Mouse (Mus musculus) hindbrain, postnatal 0 days (tissue): ENCODE data around the gene Tspan3. TPM values are rescaled to one million over a fixed set of nuclear protein-coding genes. Genes with fewer than 3 reads are reported as not detected.

Experiments
- ATAC-seq: fragments of 200-750 bp; cut with Nextera tagmentation; 2 replicates; pipeline ENCODE4 v1.8.0; 2017; ENCODE audit warnings: mild to moderate bottlenecking, moderate TSS enrichment, moderate library complexity
- DNase-seq: peaks from one replicate; pipeline ENCODE4 v3.0.0-alpha.2; 2015; ENCODE audit warnings: low spot score
- H3K27ac ChIP-seq: fragments of 300-500 bp; sonication (generic); 2 replicates; pipeline ENCODE4 v1.5.1; 2014; ENCODE audit warnings: mild to moderate bottlenecking
- H3K27me3 ChIP-seq: fragments of 300-500 bp; sonication (generic); 2 replicates; pipeline ENCODE4 v1.6.1; 2014; ENCODE audit warnings: low read length, mixed read lengths; ENCODE audit not compliant: insufficient read depth
- H3K36me3 ChIP-seq: fragments of 300-500 bp; sonication (generic); 2 replicates; pipeline ENCODE4 v1.6.1; 2014; ENCODE audit warnings: low read length, mixed read lengths; ENCODE audit not compliant: insufficient read depth
- H3K4me1 ChIP-seq: fragments of 300-500 bp; sonication (generic); 2 replicates; pipeline ENCODE4 v1.6.1; 2014; ENCODE audit warnings: antibody characterized with exemption, low read length, mixed read lengths; ENCODE audit not compliant: insufficient read depth
- H3K4me2 ChIP-seq: fragments of 300-500 bp; sonication (generic); 2 replicates; pipeline ENCODE4 v1.6.1; 2014; ENCODE audit warnings: low read depth, mild to moderate bottlenecking, low read length, moderate library complexity, mixed read lengths
- H3K4me3 ChIP-seq: fragments of 300-500 bp; sonication (generic); 2 replicates; pipeline ENCODE4 v1.5.1; 2014; ENCODE audit warnings: low read length
- H3K9ac ChIP-seq: fragments of 300-500 bp; sonication (generic); replicated peaks from 2 replicates; pipeline ENCODE4 v1.6.1; 2014; ENCODE audit warnings: mild to moderate bottlenecking, low read length, moderate library complexity, mixed read lengths
- H3K9me3 ChIP-seq: fragments of 300-500 bp; sonication (generic); 2 replicates; pipeline ENCODE4 v1.6.1; 2016; ENCODE audit warnings: low read length, mixed read lengths
- CTCF ChIP-seq: IDR thresholded peaks from 2 replicates; pipeline ENCODE4 v1.5.1; 2016; ENCODE audit warnings: antibody characterized with exemption, control low read depth, low read depth
- WGBS: fragments of 180-500 bp; shearing (Covaris S2); extraction: QIAGEN DNeasy Blood & Tissue Kit; methylation state at CpG from one replicate; pipeline ENCODE4 v1.1.7; 2014; 5-methylcytosine and 5-hydroxymethylcytosine counted together
- polyA plus RNA-seq: library from polyadenylated mRNA; unstranded; fragments of >200 nt; fragmentation: Nextera tagmentation; extraction: Ambion mirVana; gene quantifications from 2 replicates; pipeline ENCODE4 v1.2.1, GENCODE M21; 2015
- total RNA-seq: library from RNA; depleted of rRNA; stranded (reverse); fragments of >200 nt; gene quantifications from 2 replicates; pipeline ENCODE4 v1.2.3, GENCODE M21; 2014

The Tspan3 gene
- total and polyA plus RNA-seq, 2 experiments from 2014 or later = 524 to 725 TPM

GRCm38 (mm10) chr9:56104921-56105320 lies 60.4 kb downstream of the Tspan3 start:
- H3K36me3 ChIP-seq = no peaks in the 10 kb centered on the region
- no peaks in the 10 kb centered on the region for H3K4me1 ChIP-seq
- 62% methylated on average over 7 of the region's 7 CpGs for WGBS
- DNase-seq (no peak), ATAC-seq (no peak)
- H3K27me3 ChIP-seq = no peaks in the 10 kb centered on the region
- TF ChIP-seq CTCF = no peak
- H3K4me2 ChIP-seq = no peak overlapping the region
- H3K27ac ChIP-seq = no peak overlapping the region
- no peak overlapping the region for H3K9ac ChIP-seq
- no peak overlapping the region for H3K4me3 ChIP-seq
- H3K9me3 ChIP-seq = no peaks in the 10 kb centered on the region

GRCm38 (mm10) chr9:56101022-56101421 lies 64.3 kb downstream of the Tspan3 start:
- H3K27ac ChIP-seq = no peak overlapping the region
- no peak for DNase-seq
- H3K36me3 ChIP-seq = no peaks in the 10 kb centered on the region
- 34% methylated on average over 4 of the region's 4 CpGs for WGBS
- no peak overlapping the region for H3K4me3 ChIP-seq
- ATAC-seq = no peak
- no peaks in the 10 kb centered on the region for H3K27me3 ChIP-seq
- H3K9ac ChIP-seq = no peak overlapping the region
- TF ChIP-seq CTCF = no peak
- H3K4me1 ChIP-seq = no peaks in the 10 kb centered on the region
- no peak overlapping the region for H3K4me2 ChIP-seq
- no peaks in the 10 kb centered on the region for H3K9me3 ChIP-seq

- TF ChIP-seq CTCF = no peak
- WGBS = 81% methylated on average over 7 of the region's 7 CpGs
- DNase-seq (no peak), ATAC-seq (no peak)
- Histone ChIP-seq H3K9me3 (no peaks in the 10 kb centered on the region), H3K9ac (no peak overlapping the region), H3K4me1 (no peaks in the 10 kb centered on the region), H3K4me2 (no peak overlapping the region), H3K4me3 (no peak overlapping the region), H3K27me3 (no peaks in the 10 kb centered on the region), H3K36me3 (no peaks in the 10 kb centered on the region), H3K27ac (no peak overlapping the region)
Observed at GRCm38 (mm10) chr9:56100041-56100522, 65.2 kb downstream of the Tspan3 start.

- no peak for ATAC-seq
Observed at GRCm38 (mm10) chr9:56097584-56098298, 67.5 kb downstream of the Tspan3 start.

GRCm38 (mm10) chr9:56092102-56092501 lies 73.2 kb downstream of the Tspan3 start:
- Histone ChIP-seq H3K36me3 (no peaks in the 10 kb centered on the region), H3K4me3 (no peak overlapping the region), H3K27ac (no peak overlapping the region), H3K9ac (no peak overlapping the region), H3K27me3 (no peaks in the 10 kb centered on the region), H3K4me2 (no peak overlapping the region), H3K9me3 (no peaks in the 10 kb centered on the region), H3K4me1 (no peaks in the 10 kb centered on the region)
- no peak for DNase-seq
- TF ChIP-seq CTCF = peak; percentile 62
- ATAC-seq = no peak
- 47% methylated on average over 2 of the region's 2 CpGs for WGBS

More at GRCm38 (mm10) chr9:56097584-56098298, 67.5 kb downstream of the Tspan3 start:
- no peaks in the 10 kb centered on the region for H3K36me3 ChIP-seq
- WGBS = 92% methylated on average over 4 of the region's 4 CpGs
- no peak overlapping the region for H3K4me3 ChIP-seq
- no peak overlapping the region for H3K27ac ChIP-seq
- no peaks in the 10 kb centered on the region for H3K4me1 ChIP-seq
- no peak for TF ChIP-seq CTCF
- no peaks in the 10 kb centered on the region for H3K27me3 ChIP-seq
- no peak for DNase-seq
- no peak overlapping the region for H3K9ac ChIP-seq
- H3K9me3 ChIP-seq = no peaks in the 10 kb centered on the region
- H3K4me2 ChIP-seq = no peak overlapping the region

DNA sequence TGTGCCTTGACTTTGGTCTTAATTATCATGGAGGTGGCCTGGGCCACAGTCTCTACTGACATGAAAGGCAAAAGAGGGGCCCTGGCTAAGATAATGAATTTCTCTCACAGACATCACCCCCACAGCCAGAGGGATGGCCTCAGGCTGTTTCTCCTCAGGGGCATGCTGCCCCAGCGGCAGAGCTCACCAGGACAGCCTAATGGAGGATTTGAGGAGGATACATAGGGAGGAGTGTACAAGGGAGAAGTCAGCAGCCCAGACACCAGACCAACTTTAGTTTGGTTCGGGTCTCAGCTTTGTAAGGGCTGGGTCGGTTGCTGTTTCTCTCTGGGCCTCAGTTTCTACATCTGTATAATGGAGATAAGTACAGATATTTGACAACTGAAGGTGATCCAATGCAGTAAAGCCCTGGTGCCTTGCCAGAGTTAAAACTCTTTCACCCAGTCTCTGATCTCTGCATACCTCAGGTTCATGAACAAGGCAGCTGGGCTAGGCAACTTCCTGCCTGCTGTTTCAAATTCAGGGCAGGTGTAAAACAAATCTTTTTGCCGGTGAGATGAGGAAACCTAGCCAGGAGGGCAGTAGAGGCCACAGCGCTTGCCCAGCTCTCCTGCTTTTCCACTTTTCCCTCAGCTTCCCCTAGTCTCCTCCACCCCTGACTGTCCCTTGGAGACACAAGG lies 74.6 kb downstream of the Tspan3 start:
- H3K4me2 ChIP-seq = peak overlapping the region; percentile 37; the same call in 1 of the 2 replicates
- H3K9me3 ChIP-seq = no peaks in the 10 kb centered on the region
- WGBS = 73% methylated on average over 5 of the region's 5 CpGs
- no peak overlapping the region for H3K9ac ChIP-seq
- no peak overlapping the region for H3K27ac ChIP-seq
- DNase-seq (no peak), ATAC-seq (no peak)
- no peaks in the 10 kb centered on the region for H3K4me1 ChIP-seq
- no peaks in the 10 kb centered on the region for H3K36me3 ChIP-seq
- H3K27me3 ChIP-seq = no peaks in the 10 kb centered on the region
- TF ChIP-seq CTCF = no peak
- H3K4me3 ChIP-seq = no peak overlapping the region
